Mouse (Mus musculus) CH12.LX (cell line): Measurements from ENCODE around the gene Pdzd2. TPM values are rescaled to one million over a fixed set of nuclear protein-coding genes. Genes with fewer than 3 reads are reported as not detected.

Experiments
- DNase-seq: peaks from one replicate; pipeline ENCODE4 v3.0.0-alpha.2; 2013; ENCODE audit errors: extremely low read depth
- H3K27ac ChIP-seq: 2 replicates; pipeline ENCODE4 v1.5.1; 2012; ENCODE audit warnings: low read depth, mild to moderate bottlenecking, control low read depth, moderate library complexity; ENCODE audit not compliant: insufficient read depth
- H3K27me3 ChIP-seq: replicated peaks from 2 replicates; pipeline ENCODE3; 2012; ENCODE audit warnings: inconsistent platforms
- H3K36me3 ChIP-seq, 2 experiments: replicated peaks in 1 of 2; 2 replicates each; pipeline versions ENCODE3 to v1.6.1; 2012; ENCODE audit warnings: inconsistent platforms in 1 of 2, low read length in 1 of 2, mild to moderate bottlenecking in 1 of 2, mixed read lengths in 1 of 2, moderate library complexity in 1 of 2; ENCODE audit not compliant: control insufficient read depth in 1 of 2, insufficient read depth in 1 of 2
- H3K4me1 ChIP-seq, 2 experiments: 2 replicates each; pipeline ENCODE4 v1.6.1; 2012; ENCODE audit warnings: inconsistent platforms in 1 of 2, moderate library complexity in 1 of 2; ENCODE audit not compliant: insufficient read depth in 2 of 2, control insufficient read depth in 1 of 2
- H3K4me2 ChIP-seq: 2 replicates; pipeline ENCODE4 v1.6.1; 2012; ENCODE audit warnings: low read depth, mild to moderate bottlenecking, control low read depth; ENCODE audit not compliant: poor library complexity, insufficient read depth, severe bottlenecking
- H3K4me3 ChIP-seq, 3 experiments: fragments of 150-350 bp in 1 of 3; sonication (generic) in 1 of 3; replicated peaks in 1 of 3; 2 replicates each; pipeline versions ENCODE3 to v1.5.1; 2011 to 2012; ENCODE audit warnings: low read depth in 2 of 3, low read length in 2 of 3, mild to moderate bottlenecking in 2 of 3, moderate library complexity in 2 of 3, control low read depth in 1 of 3, improper control_type of control experiment in 1 of 3, inconsistent platforms in 1 of 3, mixed read lengths in 1 of 3; ENCODE audit not compliant: poor library complexity in 1 of 3
- H3K79me2 ChIP-seq: replicated peaks from 2 replicates; pipeline ENCODE4 v1.6.1; 2012; ENCODE audit warnings: mild to moderate bottlenecking, moderate library complexity; ENCODE audit not compliant: control insufficient read depth, poor library complexity, insufficient read depth, severe bottlenecking; ENCODE audit errors: extremely low read depth
- H3K9ac ChIP-seq: 2 replicates; pipeline ENCODE4 v1.6.1; 2012; ENCODE audit warnings: low read depth, mild to moderate bottlenecking, control low read depth, moderate library complexity; ENCODE audit not compliant: insufficient read depth
- H3K9me3 ChIP-seq: replicated peaks from 2 replicates; pipeline ENCODE3; 2012; ENCODE audit warnings: low read length, inconsistent platforms, mixed read lengths
- CHD2 ChIP-seq: IDR thresholded peaks from 2 replicates; pipeline ENCODE4 v1.6.1; 2011; ENCODE audit warnings: low read length, improper control_type of control experiment
- CTCF ChIP-seq, 2 experiments: IDR thresholded peaks in 1 of 2; conservative IDR thresholded peaks in 1 of 2; 2 replicates each; pipeline ENCODE4 v1.5.1; 2011 to 2012; ENCODE audit warnings: low read depth in 2 of 2, low read length in 2 of 2, improper control_type of control experiment in 1 of 2, inconsistent platforms in 1 of 2, mild to moderate bottlenecking in 1 of 2, moderate library complexity in 1 of 2
- E2F4 ChIP-seq: IDR thresholded peaks from 2 replicates; pipeline ENCODE4 v1.6.1; 2011; ENCODE audit warnings: low read depth, low read length, improper control_type of control experiment; ENCODE audit not compliant: insufficient replicate concordance
- ELF1 ChIP-seq: IDR thresholded peaks from 2 replicates; pipeline ENCODE4 v1.6.1; 2014; ENCODE audit warnings: low read depth, mild to moderate bottlenecking, inconsistent platforms, low read length, improper control_type of control experiment
- GABPA ChIP-seq: IDR thresholded peaks from 2 replicates; pipeline ENCODE4 v1.6.1; 2012; ENCODE audit warnings: low read depth, low read length, improper control_type of control experiment, inconsistent platforms; ENCODE audit not compliant: insufficient replicate concordance
- MAFK ChIP-seq: IDR thresholded peaks from 2 replicates; pipeline ENCODE4 v1.6.1; 2011; ENCODE audit warnings: low read length, improper control_type of control experiment; ENCODE audit not compliant: insufficient replicate concordance
- MEF2A ChIP-seq: IDR thresholded peaks from 2 replicates; pipeline ENCODE4 v1.6.1; 2014; ENCODE audit warnings: low read depth, mild to moderate bottlenecking, inconsistent platforms, low read length, improper control_type of control experiment, borderline replicate concordance
- MYC ChIP-seq: IDR thresholded peaks from 2 replicates; pipeline ENCODE4 v1.6.1; 2011; ENCODE audit warnings: low read depth, mild to moderate bottlenecking, improper control_type of control experiment, low read length
- NELFE ChIP-seq: IDR thresholded peaks from 2 replicates; pipeline ENCODE4 v1.6.1; 2011; ENCODE audit warnings: low read depth, low read length, improper control_type of control experiment
- SIN3A ChIP-seq: IDR thresholded peaks from 2 replicates; pipeline ENCODE4 v1.6.1; 2012; ENCODE audit warnings: low read length, improper control_type of control experiment, inconsistent platforms
- SMC3 ChIP-seq: IDR thresholded peaks from 2 replicates; pipeline ENCODE4 v1.6.1; 2011; ENCODE audit warnings: low read depth, low read length, improper control_type of control experiment
- USF1 ChIP-seq: IDR thresholded peaks from 2 replicates; pipeline ENCODE4 v1.6.1; 2014; ENCODE audit warnings: low read depth, mild to moderate bottlenecking, inconsistent platforms, low read length, improper control_type of control experiment
- ZC3H11A ChIP-seq: IDR thresholded peaks from 2 replicates; pipeline ENCODE4 v1.6.1; 2012; ENCODE audit warnings: low read depth, mild to moderate bottlenecking, inconsistent platforms, low read length, improper control_type of control experiment
- ZKSCAN1 ChIP-seq: IDR thresholded peaks from 2 replicates; pipeline ENCODE4 v1.6.1; 2012; ENCODE audit warnings: low read depth, inconsistent platforms, low read length, improper control_type of control experiment, borderline replicate concordance
- ZMIZ1 ChIP-seq: IDR thresholded peaks from 2 replicates; pipeline ENCODE4 v1.6.1; 2012; ENCODE audit warnings: low read depth, mild to moderate bottlenecking, inconsistent platforms, low read length, improper control_type of control experiment
- ZNF384 ChIP-seq: IDR thresholded peaks from 2 replicates; pipeline ENCODE4 v1.6.1; 2012; ENCODE audit warnings: low read depth, low read length, improper control_type of control experiment, inconsistent platforms
- dilution Hi-C: fragments of 300-500 bp; cut with MboI; formaldehyde crosslinking; loops from 2 replicates; pipeline ENCODE4 v1.14.3; 2020; ENCODE audit warnings: low sequenced_read_pairs; ENCODE audit not compliant: extremely low pct_unique_long_range_greater_than_20kb, extremely low pct_ligation_motif_present
- in situ Hi-C: fragments of 300-500 bp; cut with MboI; formaldehyde crosslinking; loops from 3 replicates; pipeline ENCODE4 v1.14.3; 2019; ENCODE audit warnings: low sequenced_read_pairs, low pct_ligation_motif_present, low pct_unique_long_range_greater_than_20kb, mixed read lengths
- polyA plus RNA-seq: library from polyadenylated mRNA; unstranded; fragments of >175 nt; gene quantifications from 2 replicates; pipeline ENCODE4 v1.2.1, GENCODE M21; 2012; ENCODE audit warnings: low read depth; ENCODE audit not compliant: insufficient read length
- total RNA-seq, 2 experiments: library from RNA; depleted of rRNA; stranded (reverse); fragments of 300-350 nt in 1 of 2; fragments of >200 nt in 1 of 2; gene quantifications; 2 replicates each; pipeline ENCODE4 v1.2.3; 2012 to 2014

Pdzd2 gene
- total and polyA plus RNA-seq, 3 experiments = 0.04 to 0.24 (median 0.17) TPM

DNA sequence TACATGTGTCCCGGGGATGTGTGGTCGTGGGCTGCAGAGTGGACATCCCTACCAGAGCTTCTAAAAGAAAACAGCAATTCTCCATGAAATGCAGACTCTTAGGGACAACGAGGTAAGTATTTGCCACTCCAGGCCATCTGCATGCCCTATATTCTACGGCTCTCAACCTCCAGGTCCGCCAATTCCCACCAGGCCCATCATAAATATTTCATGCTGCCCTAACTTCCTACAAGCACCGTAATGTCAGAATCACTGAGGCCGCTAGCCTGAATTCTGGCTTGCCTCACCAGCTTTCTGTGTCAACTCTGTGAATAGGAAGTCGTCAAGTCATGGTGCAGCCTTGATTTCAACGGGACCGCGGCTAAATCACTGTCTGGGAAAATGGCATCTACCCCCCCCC, 234.2 kb downstream of the Pdzd2 start:
- in situ Hi-C loops (no loop called here), dilution Hi-C loops (no loop called here)
- Histone ChIP-seq H3K36me3 (no peaks in the 10 kb centered on the region), H3K9ac (no peak overlapping the region), H3K4me1 (peaks cover 7 to 37% of the 10 kb centered on the region in 2 experiments), H3K27me3 (no peaks in the 10 kb centered on the region), H3K4me2 (no peak overlapping the region), H3K27ac (no peak overlapping the region), H3K4me3 (no peak overlapping the region), H3K79me2 (no peaks in the 10 kb centered on the region), H3K9me3 (no peaks in the 10 kb centered on the region)
- DNase-seq = no peak
- TF ChIP-seq CTCF (conservative IDR thresholded peaks at IDR 0.05 in 1 of 2, IDR thresholded peaks at IDR 0.05 in 1 of 2; ENCODE audit: low read depth in 2 of 2, low read length in 2 of 2) (no peak), ZC3H11A (no peak), SIN3A (no peak), CHD2 (no peak), ZNF384 (no peak), ZMIZ1 (no peak), SMC3 (no peak), GABPA (no peak), ZKSCAN1 (no peak)

DNA sequence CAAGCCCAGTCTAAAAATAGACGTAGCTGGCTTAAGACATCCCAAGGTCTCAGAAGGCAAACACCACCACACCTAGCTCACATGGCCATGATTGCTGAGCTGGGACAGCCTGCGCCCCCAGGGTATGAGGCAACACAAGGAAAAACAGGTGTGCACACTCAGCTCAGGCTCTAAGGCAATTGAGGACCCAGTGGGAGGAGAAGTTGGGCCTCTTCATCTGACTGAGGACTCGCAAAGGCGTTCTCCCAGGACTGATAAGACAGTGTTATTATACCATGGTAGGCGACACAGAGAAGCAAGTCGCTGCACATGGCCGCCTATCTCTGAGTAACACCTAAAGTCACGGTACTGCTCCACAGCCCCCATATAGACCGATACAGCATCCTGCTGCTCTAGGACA, 235.8 kb downstream of the Pdzd2 start:
- Histone ChIP-seq H3K4me2 (no peak overlapping the region), H3K4me1 (peaks cover 7 to 39% of the 10 kb centered on the region in 2 experiments), H3K4me3 (no peak overlapping the region), H3K79me2 (no peaks in the 10 kb centered on the region), H3K27ac (no peak overlapping the region)
- dilution Hi-C loops = no loop called here
- DNase-seq = no peak
- TF ChIP-seq SIN3A (no peak), CTCF (conservative IDR thresholded peaks at IDR 0.05 in 1 of 2, IDR thresholded peaks at IDR 0.05 in 1 of 2; ENCODE audit: low read depth in 2 of 2, low read length in 2 of 2) (no peak), MEF2A (no peak), E2F4 (no peak), ZNF384 (no peak), ZKSCAN1 (no peak), SMC3 (no peak), ZMIZ1 (no peak), GABPA (no peak), MYC (no peak), MAFK (no peak), ELF1 (no peak), NELFE (no peak), USF1 (no peak)
- TF ChIP-seq, all 38 proteins: peak for 0
- no peaks in the 10 kb centered on the region for H3K27me3 ChIP-seq
- in situ Hi-C loops = no loop called here
- H3K36me3 ChIP-seq = no peaks in the 10 kb centered on the region
- H3K9ac ChIP-seq = no peak overlapping the region
- no peaks in the 10 kb centered on the region for H3K9me3 ChIP-seq
